Mouse (Mus musculus): ENCODE measurements around the gene Riiad1. TPM values are rescaled to one million over a fixed set of nuclear protein-coding genes. Genes with fewer than 3 reads are reported as not detected.

Gene Riiad1
- polyA plus RNA-seq (2016; fragmentation: Nextera tagmentation; extraction: Ambion mirVana) = 8.4 and 12.5 TPM in 2 replicates

DNA sequence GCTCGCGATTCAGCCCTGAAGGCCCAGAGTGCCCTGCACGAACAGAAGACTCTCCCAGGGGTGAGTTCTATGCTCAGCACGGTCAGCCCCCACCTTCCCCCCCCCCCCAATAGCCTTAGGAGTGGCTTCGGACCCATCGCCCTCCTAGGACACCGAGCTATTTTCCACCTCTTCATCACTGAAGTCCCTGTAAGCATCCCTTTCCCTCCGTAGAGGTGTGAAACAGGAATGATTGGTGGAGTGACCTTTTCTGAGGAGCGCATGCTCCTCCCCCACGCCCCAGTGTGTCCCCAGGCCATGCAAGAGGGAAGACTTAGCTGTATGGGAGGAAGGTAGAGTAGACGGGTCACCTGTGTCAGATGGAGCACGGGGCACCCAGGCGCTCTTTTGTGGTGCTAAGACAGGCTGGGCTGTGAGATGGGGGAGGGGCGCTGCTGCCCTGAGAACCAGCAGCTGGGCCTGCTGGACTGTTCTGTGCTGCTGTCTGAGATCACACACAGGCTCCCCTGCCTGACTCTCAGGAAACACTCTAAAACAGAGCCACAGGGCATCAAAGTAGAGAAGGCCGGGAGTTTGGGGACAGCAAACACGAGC, at the start of gene Riiad1:
Gene Riiad1, minus strand, starts transcription at position 51 of the 594 bp plus-strand sequence.
- peaks cover 98% of the 10 kb centered on the region for H3K4me1 ChIP-seq

DNA sequence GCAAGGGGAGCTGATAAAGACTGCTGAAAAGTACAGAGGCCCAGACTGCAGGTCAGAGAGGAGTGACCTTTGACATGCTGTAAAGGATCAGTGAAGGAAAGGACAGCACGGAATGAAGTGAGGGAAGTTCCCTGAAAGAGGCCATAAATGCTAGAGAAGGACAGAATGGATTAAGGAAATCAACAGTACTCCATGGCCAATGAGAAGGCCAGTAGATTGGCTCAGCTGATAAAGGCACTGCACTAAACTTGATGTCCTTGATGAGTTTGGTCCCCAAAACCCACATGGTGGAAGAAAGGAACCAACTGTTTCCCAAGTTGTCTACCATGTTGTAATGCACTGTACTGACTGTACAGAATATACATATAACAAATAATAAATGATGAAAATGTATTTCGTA, 46.6 kb upstream of the Riiad1 start:
- peaks cover 56% of the 10 kb centered on the region for H3K36me3 ChIP-seq
- H3K4me3 ChIP-seq = no peak overlapping the region
- H3K27me3 ChIP-seq (ENCODE audit: low read depth, poor library complexity, severe bottlenecking) = no peaks in the 10 kb centered on the region
- no peak overlapping the region for H3K27ac ChIP-seq (replicated peaks)
- H3K4me1 ChIP-seq = 0 out of 2 replicates have a peak, but pooled peaks cover 2% of the 10 kb centered on the region
- WGBS = 69% methylated on average over 2 of the region's 2 CpGs
- H3K9me3 ChIP-seq (replicated peaks) = no peaks in the 10 kb centered on the region
- DNase-seq (ENCODE audit: low spot score) = no peak

More for the DNA sequence above, at the start of gene Riiad1:
- no peaks in the 10 kb centered on the region for H3K9me3 ChIP-seq (replicated peaks)
- peak; percentile 44 for DNase-seq (ENCODE audit: low spot score)
- peaks cover 39% of the 10 kb centered on the region for H3K27me3 ChIP-seq (ENCODE audit: low read depth, poor library complexity, severe bottlenecking)
- peak within 1 kb of the TSS; percentile 92 for H3K27ac ChIP-seq (replicated peaks)
- peak within 1 kb of the TSS; percentile 68 for H3K4me3 ChIP-seq
- 15% methylated on average over 16 of the region's 16 CpGs for WGBS
- peaks cover 32% of the 10 kb centered on the region for H3K36me3 ChIP-seq

DNA sequence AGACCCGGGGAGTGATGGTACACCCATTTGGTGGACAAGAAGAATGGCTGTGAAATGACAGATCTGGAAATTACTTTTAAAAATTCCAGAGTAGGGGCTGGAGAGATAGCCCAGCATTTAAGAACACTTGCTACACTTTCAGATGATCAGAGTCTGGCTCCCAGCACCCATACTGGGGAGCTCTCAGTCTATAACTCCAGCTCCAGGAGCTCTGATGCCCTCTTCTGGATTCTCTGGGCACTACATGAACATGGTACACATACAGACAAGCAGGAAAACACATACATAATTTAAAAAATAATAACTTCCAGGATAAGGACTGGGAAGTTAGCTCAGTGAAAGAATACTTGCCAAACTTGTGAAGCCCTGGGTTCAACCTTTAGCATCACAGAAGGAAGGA, 26.5 kb upstream of the Riiad1 start:
- Histone ChIP-seq H3K4me1 (no peaks in the 10 kb centered on the region), H3K9me3 (replicated peaks) (no peaks in the 10 kb centered on the region), H3K27ac (replicated peaks) (no peak overlapping the region), H3K4me3 (no peak overlapping the region), H3K36me3 (peaks cover 69% of the 10 kb centered on the region), H3K27me3 (ENCODE audit: low read depth, poor library complexity, severe bottlenecking) (no peaks in the 10 kb centered on the region)
- WGBS = 93% methylated on average over 1 of the region's 1 CpGs
- no peak for DNase-seq (ENCODE audit: low spot score)

DNA sequence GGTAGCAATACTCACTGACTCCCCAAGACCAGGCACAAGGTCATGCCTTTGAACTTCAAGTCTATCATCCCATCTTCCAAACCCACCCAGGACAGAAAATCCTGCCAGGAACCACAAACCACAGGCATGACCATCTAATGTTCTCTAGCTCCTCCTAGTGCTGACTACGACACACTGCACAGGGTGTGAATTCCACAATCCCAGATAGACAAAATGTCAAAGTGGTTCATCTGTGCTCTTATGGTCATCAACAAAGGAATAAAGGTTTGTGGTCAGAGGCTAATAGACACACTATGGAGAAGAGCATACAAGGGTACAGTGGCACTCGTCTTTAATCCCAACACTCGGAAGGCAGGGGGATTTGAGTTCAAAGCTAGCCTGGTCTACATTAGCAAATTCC, 22.1 kb upstream of the Riiad1 start:
- no peak overlapping the region for H3K27ac ChIP-seq (replicated peaks)
- no peaks in the 10 kb centered on the region for H3K4me1 ChIP-seq
- no peak for DNase-seq (ENCODE audit: low spot score)
- peaks cover 59% of the 10 kb centered on the region for H3K36me3 ChIP-seq
- H3K4me3 ChIP-seq = no peak overlapping the region
- 78% methylated on average over 3 of the region's 3 CpGs for WGBS
- no peaks in the 10 kb centered on the region for H3K9me3 ChIP-seq (replicated peaks)
- no peaks in the 10 kb centered on the region for H3K27me3 ChIP-seq (ENCODE audit: low read depth, poor library complexity, severe bottlenecking)

DNA sequence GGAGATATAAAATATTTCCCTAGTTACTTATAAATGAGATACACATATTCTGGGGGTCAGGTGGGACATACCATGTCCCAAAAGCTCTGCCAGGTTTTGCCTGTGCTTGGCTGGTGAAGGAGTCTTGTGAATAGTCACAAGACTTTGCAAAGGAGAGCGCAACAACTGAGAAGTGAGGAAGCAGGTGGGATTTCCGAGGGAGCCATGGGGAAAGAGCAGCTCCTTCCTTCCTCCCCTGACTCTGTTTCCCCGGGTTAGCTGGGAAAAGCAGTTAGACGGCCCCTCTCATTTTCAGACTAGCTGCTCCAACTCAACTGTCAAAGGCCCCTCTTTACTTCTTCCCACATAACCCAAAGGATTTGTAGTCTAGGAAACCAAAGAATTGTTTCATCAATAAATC, 17.0 kb upstream of the Riiad1 start:
- H3K4me3 ChIP-seq = no peak overlapping the region
- DNase-seq (ENCODE audit: low spot score) = no peak
- no peak overlapping the region for H3K27ac ChIP-seq (replicated peaks)
- H3K27me3 ChIP-seq (ENCODE audit: low read depth, poor library complexity, severe bottlenecking) = no peaks in the 10 kb centered on the region
- peaks cover 6% of the 10 kb centered on the region; the same call in 1 of the 2 replicates for H3K4me1 ChIP-seq
- H3K36me3 ChIP-seq = peaks cover 68% of the 10 kb centered on the region
- no peaks in the 10 kb centered on the region for H3K9me3 ChIP-seq (replicated peaks)
- WGBS = 85% methylated on average over 4 of the region's 4 CpGs

DNA sequence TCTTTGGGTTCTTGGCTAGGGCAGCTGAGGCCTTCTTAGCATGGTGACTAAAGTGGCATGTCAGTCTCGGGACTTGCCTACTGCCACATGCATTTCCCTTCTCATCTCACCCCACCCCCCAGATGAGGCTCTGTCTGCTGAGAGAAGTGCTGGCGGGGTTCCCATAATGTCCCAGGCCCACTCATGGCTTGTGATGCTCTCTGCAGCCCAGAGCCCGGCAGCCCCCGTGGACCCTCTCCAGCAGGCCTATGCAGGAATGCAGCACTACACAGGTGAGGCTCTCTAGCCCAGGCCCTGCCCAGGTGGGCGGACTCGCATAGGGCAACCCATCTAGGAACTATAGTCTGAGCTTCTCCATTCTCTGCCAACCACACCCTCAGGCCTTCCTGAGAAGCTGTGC, 7.4 kb upstream of the Riiad1 start:
- H3K4me1 ChIP-seq = peaks cover 80% of the 10 kb centered on the region
- no peaks in the 10 kb centered on the region for H3K9me3 ChIP-seq (replicated peaks)
- H3K27ac ChIP-seq (replicated peaks) = peak overlapping the region; percentile 61
- H3K36me3 ChIP-seq = peaks cover 80% of the 10 kb centered on the region
- H3K27me3 ChIP-seq (ENCODE audit: low read depth, poor library complexity, severe bottlenecking) = no peaks in the 10 kb centered on the region
- H3K4me3 ChIP-seq = no peak overlapping the region
- 83% methylated on average over 6 of the region's 6 CpGs for WGBS
- DNase-seq (ENCODE audit: low spot score) = no peak

DNA sequence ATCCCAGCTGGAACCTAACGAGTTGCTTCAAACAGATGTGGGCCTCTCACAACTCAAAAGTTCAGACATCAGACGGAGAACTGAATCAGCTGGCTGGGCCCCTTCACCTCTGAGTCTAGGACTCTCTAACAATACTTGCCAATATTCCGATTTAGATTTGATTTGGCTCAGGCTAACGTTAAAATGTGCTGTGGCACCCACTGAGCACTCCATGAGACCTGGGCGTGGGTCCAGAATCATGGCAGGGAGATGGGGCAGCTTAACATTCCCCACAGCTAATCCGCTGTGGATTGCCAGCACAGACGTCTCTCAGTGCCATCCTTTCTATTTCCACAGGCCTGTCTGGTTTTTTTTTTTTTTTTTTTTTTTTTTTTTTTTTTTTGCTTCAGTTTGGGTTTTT, 5.8 kb upstream of the Riiad1 start:
- WGBS = 70% methylated on average over 7 of the region's 7 CpGs
- H3K4me1 ChIP-seq = peaks cover 88% of the 10 kb centered on the region

DNA sequence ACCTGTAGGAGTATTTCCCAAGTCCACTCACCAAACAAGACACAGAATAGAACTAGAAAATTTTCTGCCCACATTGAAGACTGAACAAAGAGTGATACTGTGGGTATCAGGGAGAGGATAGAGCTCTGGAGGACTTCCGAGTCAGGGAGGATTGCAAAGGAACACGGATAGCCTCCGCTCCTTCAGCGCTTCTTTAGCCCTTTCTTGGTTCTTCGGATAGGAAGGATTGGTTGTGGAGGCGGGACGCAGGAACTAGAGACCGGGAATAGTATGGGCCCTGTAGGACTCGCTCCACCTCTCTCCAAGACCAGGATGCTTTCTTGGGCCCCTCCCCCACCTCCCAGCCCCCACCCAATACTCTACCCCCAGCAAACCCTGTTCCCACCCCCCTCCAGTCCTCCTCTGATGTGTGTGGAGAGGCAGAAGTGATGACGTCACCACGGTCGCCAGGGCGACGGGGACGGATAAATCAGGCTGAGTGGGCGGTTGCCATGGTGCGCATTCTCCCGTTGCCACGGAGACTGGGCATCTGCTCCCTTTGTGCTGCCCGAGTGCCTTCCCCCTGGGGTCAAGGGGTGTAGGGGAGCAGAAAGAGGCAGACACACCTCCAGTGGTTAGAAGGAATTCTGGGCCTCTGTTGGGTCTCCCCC, 3.8 kb upstream of the Riiad1 start:
- H3K4me1 ChIP-seq = peaks cover 90% of the 10 kb centered on the region

More for the DNA sequence above, 5.8 kb upstream of the Riiad1 start:
- no peak for DNase-seq (ENCODE audit: low spot score)
- H3K4me3 ChIP-seq = no peak overlapping the region
- peaks cover 8% of the 10 kb centered on the region; the same call in 1 of the 2 replicates for H3K27me3 ChIP-seq (ENCODE audit: low read depth, poor library complexity, severe bottlenecking)
- H3K36me3 ChIP-seq = peaks cover 83% of the 10 kb centered on the region
- H3K27ac ChIP-seq (replicated peaks) = peak overlapping the region; percentile 91
- no peaks in the 10 kb centered on the region for H3K9me3 ChIP-seq (replicated peaks)

DNA sequence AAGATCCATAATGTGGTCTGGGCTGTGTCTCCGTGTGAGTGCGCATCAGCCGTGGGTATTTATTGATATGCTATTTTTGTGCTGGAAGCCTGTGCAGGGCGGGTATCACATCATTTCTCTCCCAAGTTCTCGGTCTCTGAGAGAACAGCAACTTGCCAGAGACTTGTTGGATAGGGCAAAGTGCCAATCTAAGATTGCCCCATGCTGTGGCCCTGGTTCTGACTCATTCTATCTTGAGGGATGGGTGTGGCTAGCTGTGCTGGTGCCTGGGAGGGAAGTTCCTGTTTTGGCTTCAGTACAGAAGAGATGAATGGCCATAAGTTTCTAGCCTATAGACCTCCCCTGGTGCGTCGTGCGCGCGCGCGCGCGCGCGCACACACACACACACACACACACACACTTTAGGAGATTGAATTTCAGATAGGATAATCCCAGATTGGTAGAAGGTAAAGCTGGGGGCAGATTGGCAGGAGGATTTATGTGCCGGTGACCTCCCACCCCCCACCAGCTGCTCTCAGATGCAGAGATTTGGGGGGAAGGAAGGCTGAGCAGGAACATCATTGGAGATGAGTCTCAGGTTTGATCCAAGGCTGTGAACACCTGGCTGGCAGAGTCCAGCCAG, 2.7 kb upstream of the Riiad1 start:
- Histone ChIP-seq H3K27ac (replicated peaks) (peak overlapping the region; percentile 91), H3K27me3 (ENCODE audit: low read depth, poor library complexity, severe bottlenecking) (peaks cover 38% of the 10 kb centered on the region), H3K9me3 (replicated peaks) (no peaks in the 10 kb centered on the region), H3K4me3 (peak overlapping the region; percentile 44; the same call in 1 of the 2 replicates), H3K36me3 (peaks cover 55% of the 10 kb centered on the region), H3K4me1 (peaks cover 100% of the 10 kb centered on the region)
- 81% methylated on average over 17 of the region's 17 CpGs for WGBS
- no peak for DNase-seq (ENCODE audit: low spot score)

More for the DNA sequence above, 3.8 kb upstream of the Riiad1 start:
- Histone ChIP-seq H3K9me3 (replicated peaks) (no peaks in the 10 kb centered on the region), H3K36me3 (peaks cover 65% of the 10 kb centered on the region), H3K4me3 (peak overlapping the region; percentile 44), H3K27me3 (ENCODE audit: low read depth, poor library complexity, severe bottlenecking) (peaks cover 28% of the 10 kb centered on the region), H3K27ac (replicated peaks) (peak overlapping the region; percentile 91)
- 9% methylated on average over 20 of the region's 20 CpGs for WGBS
- DNase-seq (ENCODE audit: low spot score) = peak; percentile 99

DNA sequence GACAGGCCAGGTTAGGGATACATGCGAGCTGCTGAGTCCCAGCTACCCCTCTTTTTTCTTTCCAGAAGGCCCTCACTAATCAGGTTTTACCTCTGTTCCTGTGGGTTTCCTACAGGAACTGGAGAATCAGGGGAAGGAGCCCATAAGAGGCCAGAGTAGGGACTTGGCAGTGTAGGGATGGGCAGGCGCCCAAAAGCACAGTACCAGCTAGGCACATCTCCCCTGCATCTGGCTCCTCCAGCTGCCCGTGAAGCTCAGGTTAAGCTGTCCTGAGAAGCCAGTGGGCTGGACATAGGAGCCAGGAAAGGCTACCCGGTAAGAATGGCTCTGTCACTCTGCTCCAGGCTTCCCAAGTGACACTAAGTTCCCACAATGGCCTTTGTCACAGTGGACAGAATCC, 1.3 kb upstream of the Riiad1 start:
- H3K9me3 ChIP-seq (replicated peaks) = no peaks in the 10 kb centered on the region
- 68% methylated on average over 4 of the region's 4 CpGs for WGBS
- H3K27me3 ChIP-seq (ENCODE audit: low read depth, poor library complexity, severe bottlenecking) = peaks cover 39% of the 10 kb centered on the region
- H3K4me1 ChIP-seq = peaks cover 100% of the 10 kb centered on the region
- H3K4me3 ChIP-seq = peak overlapping the region; percentile 68; the same call in 1 of the 2 replicates
- DNase-seq (ENCODE audit: low spot score) = no peak
- peak overlapping the region; percentile 92 for H3K27ac ChIP-seq (replicated peaks)
- peaks cover 40% of the 10 kb centered on the region for H3K36me3 ChIP-seq

DNA sequence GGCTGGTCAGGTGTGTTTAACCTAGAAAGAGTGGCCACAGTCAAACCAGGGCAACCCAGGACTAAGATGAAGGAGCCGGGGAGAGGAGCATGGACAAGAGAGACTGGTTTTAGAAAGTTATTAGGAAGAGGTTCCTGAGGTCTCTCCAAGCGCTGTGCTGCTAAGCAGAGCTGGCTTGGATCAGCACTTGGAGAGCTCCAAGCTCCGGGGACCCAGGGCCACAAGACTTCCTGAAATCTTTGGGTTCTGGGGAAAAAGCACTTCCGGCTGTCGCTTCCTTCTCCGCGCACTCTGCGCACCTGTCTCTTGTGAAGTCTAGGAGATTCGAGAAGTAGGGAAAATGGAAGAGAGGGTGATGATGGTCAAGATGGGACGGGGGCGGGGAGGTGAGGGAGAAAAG, 577 bp downstream of the Riiad1 start:
- peaks cover 24% of the 10 kb centered on the region for H3K36me3 ChIP-seq
- peaks cover 90% of the 10 kb centered on the region for H3K4me1 ChIP-seq
- H3K4me3 ChIP-seq = peak overlapping the region; percentile 68
- H3K9me3 ChIP-seq (replicated peaks) = no peaks in the 10 kb centered on the region
- WGBS = 4% methylated on average over 11 of the region's 11 CpGs
- DNase-seq (ENCODE audit: low spot score) = peak; percentile 40
- peak overlapping the region; percentile 92 for H3K27ac ChIP-seq (replicated peaks)
- peaks cover 39% of the 10 kb centered on the region for H3K27me3 ChIP-seq (ENCODE audit: low read depth, poor library complexity, severe bottlenecking)

DNA sequence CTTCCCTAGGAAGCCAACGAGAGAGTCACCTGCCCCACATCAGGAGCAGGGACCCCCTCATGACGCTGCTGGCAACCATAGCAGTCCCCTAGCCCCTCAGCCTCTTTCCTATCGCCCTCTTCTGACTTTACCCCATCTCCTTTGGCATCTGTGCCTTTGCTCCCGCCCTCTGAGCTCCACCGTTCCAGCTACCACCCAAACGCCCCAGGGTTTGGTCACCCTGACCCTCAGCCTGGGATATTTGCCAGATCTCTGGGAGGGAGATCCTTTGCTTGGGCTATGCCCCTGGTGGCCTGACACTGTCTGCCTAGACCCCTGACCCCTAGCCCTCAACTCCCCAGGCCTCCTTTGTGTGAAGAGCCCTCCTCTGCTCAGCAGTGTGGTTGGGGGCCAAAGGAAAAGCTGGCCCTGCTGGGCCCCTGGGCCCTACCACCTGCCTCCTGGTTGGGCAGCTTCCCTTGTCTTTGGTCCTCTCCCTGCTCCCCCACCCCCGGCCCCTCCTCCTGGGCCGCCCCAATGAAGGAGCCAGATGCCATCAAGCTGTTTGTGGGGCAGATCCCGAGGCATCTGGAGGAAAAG, 1.5 kb downstream of the Riiad1 start:
- Histone ChIP-seq H3K36me3 (peaks cover 22% of the 10 kb centered on the region), H3K27me3 (ENCODE audit: low read depth, poor library complexity, severe bottlenecking) (peaks cover 39% of the 10 kb centered on the region), H3K27ac (replicated peaks) (peak overlapping the region; percentile 92), H3K4me3 (peak overlapping the region; percentile 68), H3K9me3 (replicated peaks) (no peaks in the 10 kb centered on the region), H3K4me1 (peaks cover 88% of the 10 kb centered on the region)
- peak; percentile 60 for DNase-seq (ENCODE audit: low spot score)
- 5% methylated on average over 9 of the region's 9 CpGs for WGBS
